Mouse (Mus musculus) forebrain, embryonic 12.5 days (tissue): ENCODE data around the gene Tnpo2. TPM values are rescaled to one million over a fixed set of nuclear protein-coding genes. Genes with fewer than 3 reads are reported as not detected.
A peak's percentile ranks its signal among the peaks of the same experiment; 100 is the strongest.

Experiments
- ATAC-seq: fragments of 200-750 bp; cut with Nextera tagmentation; 2 replicates; pipeline ENCODE4 v1.8.0; 2017; ENCODE audit warnings: moderate TSS enrichment; ENCODE audit not compliant: low FRiP score
- H3K27ac ChIP-seq: fragments of 300-500 bp; sonication (generic); 2 replicates; pipeline ENCODE4 v1.5.1; 2016; ENCODE audit warnings: mild to moderate bottlenecking
- H3K27me3 ChIP-seq: fragments of 300-500 bp; sonication (generic); 2 replicates; pipeline ENCODE4 v1.6.1; 2016; ENCODE audit warnings: mild to moderate bottlenecking
- H3K36me3 ChIP-seq: fragments of 300-500 bp; sonication (generic); replicated peaks from 2 replicates; pipeline ENCODE4 v1.6.1; 2016; ENCODE audit warnings: mild to moderate bottlenecking
- H3K4me1 ChIP-seq: fragments of 300-500 bp; sonication (generic); 2 replicates; pipeline ENCODE4 v1.6.1; 2016
- H3K4me2 ChIP-seq: fragments of 300-500 bp; sonication (generic); 2 replicates; pipeline ENCODE4 v1.6.1; 2016; ENCODE audit warnings: mild to moderate bottlenecking, moderate library complexity
- H3K4me3 ChIP-seq: fragments of 300-500 bp; sonication (generic); replicated peaks from 2 replicates; pipeline ENCODE4 v1.5.1; 2016; ENCODE audit warnings: mild to moderate bottlenecking
- H3K9ac ChIP-seq: fragments of 300-500 bp; sonication (generic); 2 replicates; pipeline ENCODE4 v1.6.1; 2016; ENCODE audit warnings: mild to moderate bottlenecking
- H3K9me3 ChIP-seq: fragments of 300-500 bp; sonication (generic); 2 replicates; pipeline ENCODE4 v1.6.1; 2016
- WGBS: fragments of 180-500 bp; shearing (Covaris S2); methylation state at CpG from one replicate; pipeline ENCODE4 v1.1.7; 2016; 5-methylcytosine and 5-hydroxymethylcytosine counted together
- polyA plus RNA-seq: library from polyadenylated mRNA; unstranded; fragments of >200 nt; fragmentation: Nextera tagmentation; extraction: Ambion mirVana; gene quantifications from 2 replicates; pipeline ENCODE4 v1.2.1, GENCODE M21; 2016

Gene Tnpo2
- polyA plus RNA-seq = 45.1 and 50.7 TPM in 2 replicates

GRCm38 (mm10) chr8:85036718-85037365 lies at the start of gene Tnpo2:
Gene Tnpo2 (plus strand): TSS chr8:85036915.
- Histone ChIP-seq H3K9me3 (no peaks in the 10 kb centered on the region), H3K27ac (peak within 1 kb of the TSS; percentile 100), H3K4me1 (peaks cover 41% of the 10 kb centered on the region), H3K27me3 (no peaks in the 10 kb centered on the region), H3K4me3 (peak within 1 kb of the TSS; percentile 83), H3K36me3 (peaks cover 46% of the 10 kb centered on the region), H3K9ac (peak within 1 kb of the TSS; percentile 96), H3K4me2 (peak within 1 kb of the TSS; percentile 96)
- WGBS = under 1% methylated on average over 59 of the region's 59 CpGs
- ATAC-seq = peak; percentile 94

DNA sequence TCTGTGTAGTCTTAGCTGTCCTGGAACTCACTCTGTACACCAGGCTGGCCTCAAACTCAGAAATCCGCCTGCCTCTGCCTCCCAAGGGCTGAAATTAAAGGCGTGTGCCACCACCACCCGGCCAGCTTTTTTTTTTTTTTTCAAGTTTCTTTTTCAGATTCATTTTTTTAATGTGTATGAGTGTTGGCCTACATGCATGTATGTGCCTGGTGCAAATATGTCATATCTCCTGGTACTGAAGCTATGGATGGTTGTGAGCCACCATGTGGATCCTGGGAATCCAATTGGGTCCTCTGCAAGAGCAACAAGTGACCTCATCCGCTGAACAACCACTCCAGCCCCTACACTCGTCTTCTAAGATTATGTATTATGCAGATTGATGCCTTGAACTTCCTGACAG lies 49.3 kb upstream of the Tnpo2 start:
- no peak for ATAC-seq
- no peak overlapping the region for H3K4me2 ChIP-seq
- peaks cover 64% of the 10 kb centered on the region for H3K27me3 ChIP-seq
- H3K27ac ChIP-seq = no peak overlapping the region
- H3K36me3 ChIP-seq = no peaks in the 10 kb centered on the region
- peaks cover 36% of the 10 kb centered on the region for H3K4me1 ChIP-seq
- H3K9ac ChIP-seq = no peak overlapping the region
- no peak overlapping the region for H3K4me3 ChIP-seq
- 82% methylated on average over 5 of the region's 5 CpGs for WGBS
- no peaks in the 10 kb centered on the region for H3K9me3 ChIP-seq

- no peak overlapping the region for H3K4me2 ChIP-seq
- ATAC-seq = no peak
- H3K4me1 ChIP-seq = peaks cover 36% of the 10 kb centered on the region
- H3K9ac ChIP-seq = no peak overlapping the region
- H3K36me3 ChIP-seq = no peaks in the 10 kb centered on the region
- no peak overlapping the region for H3K4me3 ChIP-seq
- no peaks in the 10 kb centered on the region for H3K9me3 ChIP-seq
- H3K27ac ChIP-seq = no peak overlapping the region
- peaks cover 64% of the 10 kb centered on the region for H3K27me3 ChIP-seq
- 78% methylated on average over 2 of the region's 2 CpGs for WGBS
These were observed 48.8 kb upstream of the Tnpo2 start for GRCm38 (mm10) chr8:84987903-84988302.

GRCm38 (mm10) chr8:84989311-84989731 lies 47.4 kb upstream of the Tnpo2 start:
- Histone ChIP-seq H3K27me3 (peaks cover 57% of the 10 kb centered on the region), H3K9me3 (no peaks in the 10 kb centered on the region), H3K4me2 (peak overlapping the region; percentile 92), H3K4me3 (no peak overlapping the region), H3K4me1 (peaks cover 36% of the 10 kb centered on the region), H3K36me3 (no peaks in the 10 kb centered on the region), H3K27ac (no peak overlapping the region), H3K9ac (no peak overlapping the region)
- ATAC-seq = no peak
- WGBS = 15% methylated on average over 15 of the region's 15 CpGs

DNA sequence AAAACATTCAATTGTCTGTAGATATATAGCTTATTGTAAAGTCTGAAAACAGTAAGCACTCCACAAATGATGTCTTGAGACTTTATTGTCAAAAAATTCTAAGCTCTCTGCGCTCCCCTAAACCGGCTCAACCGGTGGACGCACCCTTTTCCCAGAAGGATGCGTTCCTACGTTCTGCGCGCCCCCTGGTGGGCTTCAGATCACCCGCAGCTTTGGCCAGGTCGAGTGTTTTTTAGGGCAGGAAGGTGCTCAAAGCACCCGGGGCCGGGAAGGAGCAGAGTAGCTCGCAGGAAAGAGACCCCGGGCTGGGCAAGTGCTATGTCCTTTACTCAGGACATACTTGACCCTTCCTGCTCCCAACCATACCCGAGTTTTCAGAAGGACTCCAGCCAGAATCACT lies 46.9 kb upstream of the Tnpo2 start:
- Histone ChIP-seq H3K27ac (peak overlapping the region; percentile 59), H3K27me3 (peaks cover 56% of the 10 kb centered on the region), H3K4me3 (peak overlapping the region; percentile 56), H3K4me1 (peaks cover 31% of the 10 kb centered on the region), H3K9me3 (no peaks in the 10 kb centered on the region), H3K36me3 (no peaks in the 10 kb centered on the region; the same call in 1 of the 2 replicates), H3K4me2 (peak overlapping the region; percentile 92), H3K9ac (peak overlapping the region; percentile 63)
- WGBS = under 1% methylated on average over 15 of the region's 15 CpGs
- peak; percentile 42 for ATAC-seq

DNA sequence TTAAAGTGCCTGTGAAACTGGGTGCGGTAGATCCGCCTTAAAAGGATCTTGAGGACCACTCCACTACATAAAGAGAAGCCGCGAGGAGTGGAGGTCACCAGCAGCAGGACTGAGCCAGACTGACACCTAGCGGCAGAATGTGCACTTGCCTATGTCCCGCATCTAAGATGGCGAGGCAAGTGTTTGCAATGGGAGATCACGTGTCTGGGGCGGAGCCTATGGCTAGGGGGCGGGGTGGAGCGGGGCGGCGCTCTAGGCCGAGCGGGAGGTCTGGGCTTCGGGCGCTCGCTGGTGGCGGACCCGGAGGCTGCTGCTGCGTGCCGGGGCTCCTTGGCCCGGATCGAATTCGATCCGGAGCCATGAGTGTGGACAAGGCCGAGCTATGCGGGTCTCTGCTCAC lies 46.4 kb upstream of the Tnpo2 start, which contains the start of gene Hook2:
Gene Hook2, plus strand, starts transcription at position 255 of the 400 bp plus-strand sequence.
- Histone ChIP-seq H3K4me3 (peak within 1 kb of the TSS; percentile 56), H3K4me1 (peaks cover 25% of the 10 kb centered on the region), H3K9ac (peak within 1 kb of the TSS; percentile 75), H3K27me3 (peaks cover 54% of the 10 kb centered on the region), H3K27ac (peak within 1 kb of the TSS; percentile 59), H3K36me3 (no peaks in the 10 kb centered on the region; the same call in 1 of the 2 replicates), H3K9me3 (no peaks in the 10 kb centered on the region), H3K4me2 (peak within 1 kb of the TSS; percentile 92)
- peak; percentile 93 for ATAC-seq
- WGBS = under 1% methylated on average over 26 of the region's 28 CpGs

DNA sequence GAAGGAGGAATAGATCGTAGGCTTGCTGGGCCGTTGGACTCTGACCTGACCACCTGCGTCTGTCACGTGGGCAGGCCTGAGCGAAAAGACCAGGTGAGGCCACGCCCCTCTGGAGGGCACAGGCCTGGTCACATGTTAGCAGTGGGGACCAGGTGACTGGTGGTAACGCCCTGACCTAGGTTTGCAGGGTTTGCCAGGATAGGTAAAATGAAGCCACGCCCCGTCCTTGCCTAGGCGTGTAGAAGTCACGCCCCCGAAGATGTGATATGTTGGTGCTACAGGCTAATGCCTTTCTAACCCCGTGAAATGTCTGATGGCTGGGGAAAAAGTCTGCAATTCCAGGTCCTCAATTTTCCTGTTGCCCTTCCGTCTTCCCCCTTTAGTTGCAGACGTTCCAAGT lies 45.9 kb upstream of the Tnpo2 start:
- 1% methylated on average over 15 of the region's 15 CpGs for WGBS
- Histone ChIP-seq H3K4me2 (peak overlapping the region; percentile 92), H3K9ac (peak overlapping the region; percentile 75), H3K9me3 (no peaks in the 10 kb centered on the region), H3K36me3 (no peaks in the 10 kb centered on the region; the same call in 1 of the 2 replicates), H3K4me3 (peak overlapping the region; percentile 56), H3K27ac (no peak overlapping the region), H3K4me1 (peaks cover 24% of the 10 kb centered on the region), H3K27me3 (peaks cover 54% of the 10 kb centered on the region)
- ATAC-seq = peak; percentile 30

DNA sequence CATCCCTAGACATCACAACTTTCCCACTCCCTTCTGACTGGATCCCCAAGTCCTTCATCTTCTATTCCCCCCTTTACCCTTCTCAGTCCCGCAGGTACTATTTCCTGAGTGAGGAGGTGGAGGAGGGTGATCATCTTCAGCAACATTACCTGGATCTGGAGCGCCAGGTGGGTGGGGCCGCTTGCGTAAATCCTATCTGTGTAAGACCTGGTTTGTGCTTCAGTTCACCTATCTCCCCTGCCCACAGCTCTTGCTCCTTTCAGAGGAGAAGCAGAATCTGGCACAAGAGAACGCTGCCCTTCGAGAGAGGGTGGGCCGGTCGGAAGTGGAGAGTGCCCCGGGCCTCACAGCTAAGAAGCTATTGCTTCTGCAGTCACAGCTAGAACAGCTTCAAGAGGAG lies 42.3 kb upstream of the Tnpo2 start:
- Histone ChIP-seq H3K9ac (no peak overlapping the region), H3K9me3 (no peaks in the 10 kb centered on the region), H3K36me3 (no peaks in the 10 kb centered on the region; the same call in 1 of the 2 replicates), H3K27ac (no peak overlapping the region), H3K4me2 (no peak overlapping the region), H3K4me3 (no peak overlapping the region), H3K27me3 (peaks cover 25% of the 10 kb centered on the region), H3K4me1 (peaks cover 23% of the 10 kb centered on the region)
- no peak for ATAC-seq
- WGBS = 95% methylated on average over 9 of the region's 9 CpGs

DNA sequence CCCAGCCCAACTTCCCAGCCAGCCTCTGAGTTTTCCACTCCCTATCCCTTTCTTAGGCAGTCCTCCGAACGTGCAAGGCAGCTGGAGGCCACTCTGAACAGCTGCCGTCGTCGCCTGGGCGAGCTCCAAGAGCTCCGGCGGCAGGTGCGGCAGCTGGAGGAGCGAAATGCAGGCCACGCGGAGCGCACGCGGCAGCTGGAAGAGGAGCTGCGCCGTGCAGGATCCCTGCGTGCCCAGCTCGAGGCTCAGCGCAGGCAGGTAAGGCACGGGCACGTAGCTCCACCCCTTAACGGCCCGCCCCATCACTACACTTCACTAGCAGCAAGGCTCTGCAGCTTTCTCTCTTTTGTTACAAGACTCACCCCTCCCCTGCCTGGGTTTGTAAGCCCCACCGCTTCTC lies 41.0 kb upstream of the Tnpo2 start:
- H3K4me2 ChIP-seq = peak overlapping the region; percentile 27; the same call in 1 of the 2 replicates
- WGBS = 29% methylated on average over 25 of the region's 25 CpGs
- H3K27me3 ChIP-seq = peaks cover 24% of the 10 kb centered on the region
- no peaks in the 10 kb centered on the region; the same call in 1 of the 2 replicates for H3K36me3 ChIP-seq
- ATAC-seq = no peak
- H3K4me3 ChIP-seq = peak overlapping the region; percentile 5; the same call in 1 of the 2 replicates
- H3K9me3 ChIP-seq = no peaks in the 10 kb centered on the region
- H3K27ac ChIP-seq = 0 out of 2 replicates have a peak overlapping the region, but pooled peaks have one; percentile 9
- H3K9ac ChIP-seq = no peak overlapping the region
- peaks cover 20% of the 10 kb centered on the region for H3K4me1 ChIP-seq

DNA sequence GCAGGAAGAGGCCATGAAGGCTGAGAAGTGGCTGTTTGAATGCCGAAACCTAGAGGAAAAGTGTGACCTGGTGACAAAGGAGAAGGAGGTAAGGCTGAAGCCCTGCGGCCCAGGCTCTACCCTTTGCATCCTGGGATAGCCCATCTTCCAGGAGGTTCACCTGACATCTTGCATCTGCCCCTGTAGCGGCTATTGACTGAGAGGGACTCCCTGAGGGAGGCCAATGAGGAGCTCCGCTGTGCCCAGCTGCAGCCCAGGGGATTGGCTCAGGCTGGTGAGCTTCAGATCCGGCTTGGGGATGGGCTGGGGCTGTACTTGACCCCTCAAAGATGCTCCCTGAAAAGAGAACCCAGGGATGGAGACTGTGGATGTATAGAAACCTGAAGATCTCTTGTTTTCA lies 39.7 kb upstream of the Tnpo2 start:
- WGBS = 74% methylated on average over 5 of the region's 5 CpGs
- H3K27ac ChIP-seq = no peak overlapping the region
- H3K4me2 ChIP-seq = no peak overlapping the region
- no peak overlapping the region for H3K4me3 ChIP-seq
- no peak overlapping the region for H3K9ac ChIP-seq
- no peaks in the 10 kb centered on the region for H3K9me3 ChIP-seq
- H3K4me1 ChIP-seq = peaks cover 14% of the 10 kb centered on the region
- H3K27me3 ChIP-seq = peaks cover 24% of the 10 kb centered on the region
- no peaks in the 10 kb centered on the region; the same call in 1 of the 2 replicates for H3K36me3 ChIP-seq
- no peak for ATAC-seq

GRCm38 (mm10) chr8:84997649-84998295 lies 38.9 kb upstream of the Tnpo2 start:
- H3K4me1 ChIP-seq = peaks cover 14% of the 10 kb centered on the region
- H3K4me3 ChIP-seq = peak overlapping the region; percentile 10; the same call in 1 of the 2 replicates
- H3K9me3 ChIP-seq = no peaks in the 10 kb centered on the region
- H3K27me3 ChIP-seq = peaks cover 21% of the 10 kb centered on the region
- no peak overlapping the region; the same call in 1 of the 2 replicates for H3K9ac ChIP-seq
- H3K27ac ChIP-seq = no peak overlapping the region
- H3K4me2 ChIP-seq = peak overlapping the region; percentile 42
- peak; percentile 81 for ATAC-seq
- WGBS = under 1% methylated on average over 19 of the region's 19 CpGs
- no peaks in the 10 kb centered on the region; the same call in 1 of the 2 replicates for H3K36me3 ChIP-seq

DNA sequence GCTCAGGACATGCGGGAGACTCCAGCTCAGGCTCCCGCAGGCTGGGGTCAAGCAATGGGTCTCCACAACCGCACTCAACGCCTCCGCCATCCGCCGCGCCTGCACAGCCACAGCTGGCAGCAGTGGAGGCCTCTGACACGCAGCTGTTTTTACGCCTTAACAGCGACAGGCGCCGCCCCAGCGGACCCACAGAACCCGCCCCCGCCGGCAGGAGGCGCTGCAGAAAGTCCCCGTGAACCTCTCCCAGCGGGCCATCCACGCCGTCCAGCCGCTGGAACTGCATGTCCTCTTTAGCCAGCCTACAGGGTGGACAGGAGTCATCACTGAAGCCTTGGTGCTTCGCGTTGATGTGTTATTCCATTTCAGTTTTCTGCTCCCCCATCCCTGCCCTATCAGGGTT lies 29.0 kb upstream of the Tnpo2 start:
- Histone ChIP-seq H3K9ac (no peak overlapping the region), H3K27ac (no peak overlapping the region), H3K9me3 (0 out of 2 replicates have a peak, but pooled peaks cover 5% of the 10 kb centered on the region), H3K4me2 (no peak overlapping the region), H3K4me1 (no peaks in the 10 kb centered on the region), H3K27me3 (peaks cover 54% of the 10 kb centered on the region), H3K4me3 (no peak overlapping the region), H3K36me3 (no peaks in the 10 kb centered on the region)
- WGBS = 17% methylated on average over 25 of the region's 25 CpGs
- no peak for ATAC-seq
